Mouse (Mus musculus): Measurements from ENCODE around the gene Rc3h1.
"Not testable (repeated sequence)": the region's sequence is repeated elsewhere in the genome, so short reads cannot be mapped to it uniquely, and the experiment has no call there.

Gene Rc3h1

DNA sequence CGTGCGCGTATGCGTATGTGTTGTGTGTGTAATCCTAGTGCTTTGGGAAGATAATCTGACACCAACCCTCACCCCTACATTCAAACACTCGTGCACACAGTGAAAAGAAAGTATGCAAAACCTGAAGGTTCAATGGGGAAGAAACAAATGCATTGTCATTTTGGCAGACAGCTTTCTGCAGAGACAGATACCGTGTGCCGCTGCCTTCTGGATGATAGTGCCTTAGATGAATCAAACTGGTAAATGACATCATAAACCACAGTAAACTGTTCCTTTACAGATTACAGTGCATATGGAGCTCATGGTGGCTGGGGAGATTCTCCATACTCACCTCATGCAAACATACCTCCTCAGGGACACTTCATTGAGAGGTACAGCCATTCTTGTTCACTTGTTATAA is 57.0 kb downstream of the Rc3h1 start:
- no peak for DNase-seq (ENCODE audit: low read depth, low spot score)

GRCm38 (mm10) chr1:160967268-160967667 is 61.0 kb downstream of the Rc3h1 start:
- DNase-seq (ENCODE audit: low read depth, low spot score): no peak

DNA sequence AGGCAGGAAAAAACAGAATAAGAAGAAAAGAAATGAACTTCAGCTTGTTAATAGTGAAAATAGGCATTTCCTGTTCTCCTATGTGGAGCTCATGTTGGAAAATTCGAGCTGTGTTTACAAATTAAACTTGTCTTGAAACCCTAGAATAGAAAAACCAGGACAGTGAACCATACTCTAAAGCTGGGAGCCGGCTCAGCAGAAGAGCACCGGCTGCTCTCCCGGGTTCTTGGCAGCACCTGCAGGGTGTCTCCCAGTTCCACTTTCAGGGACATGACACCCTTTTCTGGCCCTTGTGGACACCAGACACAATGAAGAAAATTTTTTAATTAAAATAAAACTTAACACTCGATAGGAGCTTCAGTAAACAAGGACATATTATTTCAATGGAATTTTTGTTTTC is 62.4 kb downstream of the Rc3h1 start:
- no peak for DNase-seq (ENCODE audit: low read depth, low spot score)

- no peak for DNase-seq (ENCODE audit: low read depth, low spot score)
Measured at GRCm38 (mm10) chr1:160978071-160978735, 72.0 kb downstream of the Rc3h1 start, which contains the start of gene Serpinc1. Gene Serpinc1, plus strand, starts transcription at chr1:160978585.

DNA sequence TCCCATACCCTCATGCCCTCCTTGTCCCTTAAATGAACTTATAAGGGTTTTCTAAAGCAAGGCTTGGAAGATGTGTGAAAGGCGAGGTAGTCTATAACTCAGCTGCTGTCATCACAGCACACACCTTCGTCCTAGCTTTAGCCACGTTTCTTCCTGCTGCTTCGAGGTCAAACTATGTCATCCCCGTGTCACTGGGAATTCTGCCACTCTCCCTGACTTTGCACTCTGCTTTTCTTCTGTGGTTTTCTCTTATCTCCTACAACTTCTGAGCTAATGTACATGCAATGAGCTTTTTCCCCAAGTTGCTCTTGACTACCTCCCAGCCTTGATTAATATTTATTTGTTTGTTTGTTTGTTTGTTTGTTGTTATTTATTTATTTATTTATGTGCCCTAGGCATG is 73.8 kb downstream of the Rc3h1 start:
- no peak for DNase-seq (ENCODE audit: low read depth, low spot score)

- DNase-seq (ENCODE audit: low read depth, low spot score): no peak
Measured at GRCm38 (mm10) chr1:160980537-160981234, 74.5 kb downstream of the Rc3h1 start.

- no peak for DNase-seq (ENCODE audit: low read depth, low spot score)
Measured at GRCm38 (mm10) chr1:160981337-160981736, 75.1 kb downstream of the Rc3h1 start.

DNA sequence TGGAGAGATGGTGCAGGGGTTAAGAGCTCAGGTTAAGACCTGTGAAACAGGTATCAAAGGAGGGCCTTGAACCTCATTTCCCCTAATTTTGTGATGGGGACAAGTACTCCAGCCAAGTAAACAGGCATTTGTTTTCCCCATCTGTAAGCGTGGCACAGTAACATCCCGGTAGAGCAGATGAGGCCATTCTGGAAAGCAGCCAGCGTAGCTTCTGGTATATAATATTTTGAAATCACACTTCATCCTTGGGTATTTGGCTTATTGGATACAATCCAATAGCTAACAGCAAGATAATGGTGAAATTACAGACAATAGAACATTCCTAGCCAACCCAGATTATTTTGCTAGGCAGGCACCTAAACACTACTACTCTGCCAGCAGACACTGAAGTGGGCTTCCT is 76.7 kb downstream of the Rc3h1 start:
- no peak for DNase-seq (ENCODE audit: low read depth, low spot score)

- not testable (repeated sequence) for DNase-seq (ENCODE audit: low read depth, low spot score)
Measured at GRCm38 (mm10) chr1:160984731-160985130, 78.5 kb downstream of the Rc3h1 start.

DNA sequence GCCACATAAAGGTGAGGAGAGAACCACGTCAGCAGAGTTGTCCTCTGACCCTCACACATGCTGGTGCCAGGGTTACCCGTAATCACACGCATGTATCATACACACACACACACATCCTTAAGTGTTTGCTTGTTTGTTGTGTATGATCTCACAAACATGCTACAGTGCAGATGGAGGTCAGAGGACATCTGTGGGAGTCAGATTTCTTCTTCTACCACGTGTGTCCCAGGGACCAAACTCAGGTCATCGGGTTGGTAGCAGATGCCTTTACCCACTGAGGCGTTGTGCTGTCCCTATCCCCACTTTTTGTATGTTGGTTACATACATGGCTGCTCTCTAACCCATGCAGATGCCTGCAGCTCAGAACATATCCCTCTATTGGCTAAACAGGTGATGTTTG is 79.3 kb downstream of the Rc3h1 start:
- DNase-seq (ENCODE audit: low read depth, low spot score): no peak

GRCm38 (mm10) chr1:160986881-160987635 is 80.8 kb downstream of the Rc3h1 start:
- no peak for DNase-seq (ENCODE audit: low read depth, low spot score)

DNA sequence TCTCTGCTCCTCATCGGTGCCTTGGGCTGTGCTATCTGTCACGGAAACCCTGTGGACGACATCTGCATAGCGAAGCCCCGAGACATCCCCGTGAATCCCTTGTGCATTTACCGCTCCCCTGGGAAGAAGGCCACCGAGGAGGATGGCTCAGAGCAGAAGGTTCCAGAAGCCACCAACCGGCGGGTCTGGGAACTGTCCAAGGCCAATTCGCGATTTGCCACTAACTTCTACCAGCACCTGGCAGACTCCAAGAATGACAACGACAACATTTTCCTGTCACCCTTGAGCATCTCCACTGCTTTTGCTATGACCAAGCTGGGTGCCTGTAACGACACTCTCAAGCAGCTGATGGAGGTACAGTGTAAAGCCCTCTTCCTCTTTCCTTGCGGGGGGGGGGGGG is 83.2 kb downstream of the Rc3h1 start:
- no peak for DNase-seq (ENCODE audit: low read depth, low spot score)

- no peak for DNase-seq (ENCODE audit: low read depth, low spot score)
Measured at GRCm38 (mm10) chr1:160993851-160994250, 87.6 kb downstream of the Rc3h1 start.

DNA sequence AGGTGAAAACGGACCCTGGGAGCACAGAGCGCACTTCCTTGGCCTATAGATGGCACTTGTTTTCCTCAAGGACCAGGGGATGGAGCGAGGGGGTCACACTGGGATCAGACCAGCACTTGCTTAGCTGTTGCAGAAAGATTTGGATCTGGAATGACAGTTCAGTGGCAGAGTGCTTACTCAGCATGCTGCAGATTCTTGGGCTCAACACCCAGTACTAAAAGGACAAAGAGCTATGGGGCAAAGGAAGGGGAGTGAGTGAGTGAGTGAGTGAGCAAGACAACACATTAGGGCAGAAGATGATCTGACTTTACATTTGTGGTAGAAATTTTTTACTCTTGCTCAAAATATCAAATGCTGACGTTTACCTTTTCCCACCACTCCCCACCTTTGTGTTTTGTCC is 98.7 kb downstream of the Rc3h1 start:
- DNase-seq (ENCODE audit: low read depth, low spot score): no peak

- DNase-seq (ENCODE audit: low read depth, low spot score): no peak
Measured at GRCm38 (mm10) chr1:161005526-161005925, 99.3 kb downstream of the Rc3h1 start.

GRCm38 (mm10) chr1:161006471-161006870 is 100.3 kb downstream of the Rc3h1 start:
- DNase-seq (ENCODE audit: low read depth, low spot score): no peak

- no peak for DNase-seq (ENCODE audit: low read depth, low spot score)
Measured at GRCm38 (mm10) chr1:161008038-161008437, 101.8 kb downstream of the Rc3h1 start.

- DNase-seq (ENCODE audit: low read depth, low spot score): no peak
Measured at GRCm38 (mm10) chr1:161010436-161010835, 104.2 kb downstream of the Rc3h1 start.

DNA sequence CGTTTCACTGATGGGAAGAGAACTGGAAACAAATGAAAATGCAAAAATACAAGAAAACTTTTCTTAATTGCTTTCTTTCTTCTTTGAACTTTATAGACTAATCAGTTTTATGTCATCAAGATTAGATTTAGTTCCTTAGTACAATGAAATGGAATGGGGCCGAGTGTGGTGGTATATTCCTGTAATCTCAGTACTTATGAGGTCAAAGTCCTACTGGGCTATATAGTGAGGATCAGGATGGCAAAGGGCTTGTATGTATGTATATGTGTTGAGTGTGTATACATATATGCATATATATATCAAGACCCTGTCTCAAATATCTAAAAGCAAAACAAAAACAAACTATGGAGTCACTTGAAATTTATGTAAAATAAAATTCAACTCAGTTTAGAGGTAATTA is 110.2 kb downstream of the Rc3h1 start:
- DNase-seq (ENCODE audit: low read depth, low spot score): no peak

DNA sequence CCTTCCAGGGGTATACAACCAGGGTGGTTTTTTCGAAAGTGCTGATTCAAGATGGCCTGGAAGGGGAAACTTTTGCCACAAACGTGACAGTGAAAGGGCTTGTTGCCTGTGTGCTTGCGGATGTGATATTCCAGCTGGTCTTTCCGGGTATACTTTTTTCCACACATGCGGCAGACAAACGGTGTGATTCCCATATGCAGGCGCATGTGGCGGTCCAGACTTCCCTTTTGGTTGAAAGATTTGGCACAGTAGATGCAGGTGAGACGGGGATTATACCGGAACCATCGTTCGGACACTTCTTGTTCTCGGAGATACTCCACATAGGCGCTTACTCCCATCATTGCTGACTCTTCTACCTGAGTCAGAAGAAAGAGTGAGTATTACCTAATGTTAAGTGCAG is 113.8 kb downstream of the Rc3h1 start:
- no peak for DNase-seq (ENCODE audit: low read depth, low spot score)
